Mouse (Mus musculus) adrenal gland, postnatal 4 days (tissue): ENCODE data around the gene St3gal4. TPM values are rescaled to one million over a fixed set of nuclear protein-coding genes. Genes with fewer than 3 reads are reported as not detected.

Experiments
- DNase-seq, 2 experiments: peaks; one replicate each; pipeline ENCODE4 v3.0.0; 2021 to 2022; ENCODE audit warnings: low spot score in 2 of 2, mixed read lengths in 2 of 2
- total RNA-seq, 2 experiments: library from RNA; stranded (reverse); gene quantifications; 2 replicates each; pipeline ENCODE4 v1.2.3; 2021

The St3gal4 gene
- total RNA-seq, 2 experiments from 2014 or later = 31.1 to 38.5 TPM

DNA sequence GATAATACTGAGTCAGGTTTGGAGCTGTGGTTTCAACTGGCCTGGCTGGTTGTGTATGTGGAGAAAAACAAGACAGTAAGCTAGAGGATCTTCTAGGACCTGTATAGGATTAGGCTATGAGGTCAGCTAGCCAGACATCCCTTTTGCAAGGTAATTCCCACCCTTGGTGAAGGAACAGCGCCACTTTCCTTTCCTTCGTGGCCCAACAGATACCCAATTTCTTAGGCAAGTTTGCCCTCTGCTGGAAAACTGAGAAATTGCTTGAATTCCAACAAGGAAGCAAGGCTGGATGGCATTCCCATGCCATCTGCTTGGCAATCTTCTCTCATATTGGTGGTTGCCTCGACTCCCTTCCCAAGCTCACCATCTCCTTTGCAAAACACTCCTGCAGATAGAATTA is 99.7 kb downstream of the St3gal4 start:
- DNase-seq = no peak

DNA sequence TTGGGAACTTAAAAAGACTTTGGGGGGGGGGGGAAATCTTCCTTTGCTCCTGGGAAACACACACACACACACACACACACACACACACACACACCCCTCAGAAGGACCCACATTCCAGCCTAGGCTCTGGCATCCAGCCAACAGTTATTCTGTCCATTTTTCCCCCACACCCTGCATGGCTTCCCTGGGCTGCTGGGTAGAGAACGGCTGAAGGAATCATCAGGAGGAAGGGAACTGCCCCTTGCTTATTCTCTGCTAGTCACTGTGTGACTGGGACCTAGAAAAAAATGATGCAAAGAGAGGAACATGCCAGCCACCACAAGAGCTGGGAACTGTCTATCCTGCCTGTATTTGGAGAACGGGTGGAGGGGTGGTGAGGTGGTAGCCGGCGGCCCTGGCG is 101.0 kb downstream of the St3gal4 start:
- no peak for DNase-seq

DNA sequence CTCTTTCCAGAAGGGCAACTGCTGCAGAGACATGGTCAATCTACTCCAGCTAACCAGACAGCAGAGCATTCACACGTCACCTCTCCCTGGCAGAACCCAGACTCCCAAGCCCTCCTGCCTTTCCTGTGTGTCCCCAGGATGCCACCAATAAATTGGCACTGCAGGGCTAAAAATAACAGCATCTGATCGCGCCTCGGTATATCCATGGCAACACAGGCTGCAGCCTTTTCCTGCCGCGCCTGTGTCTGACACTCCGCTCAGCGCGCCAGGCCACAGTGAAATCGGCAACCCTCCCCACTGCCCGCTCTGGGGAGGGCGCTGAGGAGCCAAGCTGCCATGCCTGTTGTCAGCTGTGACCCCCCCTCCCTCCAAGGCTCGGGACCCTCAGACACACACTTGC is 101.5 kb downstream of the St3gal4 start:
- no peak for DNase-seq

DNA sequence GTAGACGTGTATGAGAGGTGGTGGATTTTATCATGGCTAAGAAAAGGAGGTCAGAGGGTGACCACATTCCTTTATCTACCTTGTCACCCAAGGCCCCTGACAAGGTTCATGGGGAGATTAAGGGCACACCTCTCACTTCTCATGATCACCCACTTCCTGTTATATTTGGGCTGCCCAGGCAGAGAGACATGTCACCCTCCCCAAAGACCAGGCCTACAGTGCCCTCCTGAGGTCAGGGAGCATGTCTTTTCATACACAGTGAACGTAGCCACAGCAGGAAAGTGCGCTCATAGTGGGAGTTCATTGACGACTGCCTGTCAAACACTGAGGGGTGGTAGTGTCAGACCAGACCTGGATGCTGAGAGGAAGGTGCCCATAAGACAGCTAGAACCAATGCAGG is 102.3 kb downstream of the St3gal4 start:
- DNase-seq = no peak

DNA sequence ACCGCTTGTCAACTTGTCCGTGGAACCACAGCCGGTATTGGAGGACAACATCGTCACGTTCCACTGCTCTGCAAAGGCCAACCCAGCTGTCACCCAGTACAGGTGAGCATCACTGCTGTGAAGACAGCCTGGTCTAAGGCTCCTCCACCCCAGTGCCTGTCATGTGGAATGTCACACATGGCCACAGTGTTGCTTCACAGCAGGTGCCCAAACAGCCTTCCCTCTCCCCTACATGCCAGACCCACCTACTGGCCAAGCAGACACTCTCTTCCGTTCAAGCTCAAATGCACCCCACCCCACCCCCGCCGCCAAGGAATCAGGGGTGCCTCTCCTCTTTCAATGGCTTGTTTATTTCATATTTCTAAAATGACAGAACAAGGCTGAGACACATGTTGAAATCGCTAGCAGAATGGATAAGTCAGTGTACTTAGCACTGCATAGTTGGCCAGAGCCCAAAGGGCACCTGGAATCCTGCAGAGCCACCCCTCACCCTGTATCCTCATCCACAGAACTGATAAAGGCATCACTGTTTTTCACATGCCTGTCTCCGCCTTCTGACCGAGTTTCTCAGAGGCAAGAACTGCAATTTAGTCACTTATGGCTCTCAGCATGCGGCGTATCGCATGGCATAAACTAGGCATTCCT is 111.2 kb downstream of the St3gal4 start:
- DNase-seq = no peak

DNA sequence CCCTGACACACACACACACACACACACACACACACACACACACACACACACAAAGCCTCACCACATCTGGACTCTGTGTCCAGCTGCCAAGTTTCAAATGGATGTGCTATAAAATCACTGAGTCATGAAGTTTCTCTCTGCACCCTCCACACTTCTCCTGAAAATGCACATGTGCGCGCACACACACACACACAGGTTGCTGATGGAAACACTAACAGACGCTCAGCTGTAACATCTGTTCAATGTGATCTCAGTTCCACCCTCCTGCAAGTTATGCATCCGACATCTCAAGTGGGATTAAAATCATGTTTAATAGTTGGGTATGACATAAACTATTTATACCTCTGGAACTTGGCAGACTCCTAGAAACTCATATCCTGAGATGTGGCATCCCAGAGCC is 115.0 kb downstream of the St3gal4 start:
- DNase-seq = no peak

DNA sequence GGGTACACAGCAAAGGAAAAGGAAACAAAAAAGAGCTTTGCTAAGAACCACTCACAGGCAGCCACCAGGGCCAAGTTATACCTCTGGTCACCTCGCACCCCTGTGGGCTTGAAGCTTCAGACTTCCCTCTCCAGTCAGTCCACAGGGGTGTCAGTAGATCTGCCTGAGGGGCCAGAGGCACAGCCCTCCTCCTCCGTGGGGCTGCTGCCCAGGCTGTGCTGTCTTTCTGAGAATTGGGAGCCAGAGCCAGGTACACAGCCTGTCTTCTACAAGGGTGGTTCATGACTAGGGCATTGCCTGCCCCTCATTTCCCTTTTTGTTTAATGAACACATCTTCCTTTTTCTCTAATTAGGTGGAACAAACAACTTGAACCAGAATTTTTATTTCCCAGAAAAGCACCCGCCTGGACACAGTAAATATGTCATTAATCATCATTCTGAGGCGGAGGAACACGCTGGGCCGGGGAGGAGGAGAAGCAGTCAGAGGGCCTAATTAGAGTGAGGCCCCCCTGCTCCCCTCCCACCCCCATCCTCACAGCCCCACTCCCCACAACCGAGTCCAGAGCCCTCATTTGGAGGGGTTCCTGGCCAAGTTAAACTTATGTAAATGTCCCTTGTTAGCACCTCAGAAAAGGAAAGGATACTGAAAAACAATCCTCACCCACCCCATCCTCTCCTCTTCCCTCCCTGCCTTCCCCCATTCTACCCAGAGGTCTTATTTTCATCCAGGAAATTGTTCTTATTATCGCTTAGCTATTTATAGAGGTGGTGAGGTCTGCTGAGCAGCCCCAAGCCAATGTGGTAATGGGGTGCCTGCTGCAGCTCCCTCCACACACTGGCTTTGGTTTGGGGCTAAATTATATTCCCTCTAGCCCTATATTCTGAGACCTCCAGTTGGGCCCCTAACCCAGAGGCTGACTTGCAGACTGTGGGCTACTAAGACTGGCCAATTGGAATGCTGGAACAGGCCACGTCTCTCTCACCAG is 120.9 kb downstream of the St3gal4 start:
- no peak for DNase-seq

Other genes with a start within 250 kb of the St3gal4 start
- 10 to 100 TPM; 34.9 to 35.8 TPM for gene Dcps, start 56.8 kb upstream of the St3gal4 start, total RNA-seq
- 100 to 1,000 TPM; 119 to 127 TPM for gene Srpr, start 80.9 kb upstream of the St3gal4 start, total RNA-seq
- gene Tirap, start 81.0 kb upstream of the St3gal4 start, total RNA-seq = 10 to 100 TPM in 1 of 2 experiments, 1 to 10 TPM in 1; 6.8 to 10.2 TPM
- 10 to 100 TPM; 59.5 to 63.5 TPM for gene Foxred1, start 91.8 kb upstream of the St3gal4 start, total RNA-seq
- 10 to 100 TPM; 12.8 to 13.3 TPM for gene Fam118b, start 148.5 kb upstream of the St3gal4 start, total RNA-seq
- 10 to 100 TPM; 17.8 to 18.7 TPM for gene Rpusd4, start 148.6 kb upstream of the St3gal4 start, total RNA-seq